In genomic region chr1:89108340-89108896, GRCm38 (mm10) we compare ENCODE assay signal across 10 mouse cellular contexts. TPM values are rescaled to one million over a fixed set of nuclear protein-coding genes. Genes with fewer than 3 reads are reported as not detected.
A peak's percentile ranks its signal among the peaks of the same experiment; 100 is the strongest.
DNase-seq lines count a peak whose midpoint lies in the region; ATAC-seq and TF ChIP-seq lines count a peak whose summit lies in the region.
"Had no signal": no experiment of that assay in that cellular context is flagged by ENCODE, and none has a peak within 500 bp of the region (broad histone marks: within the 10 kb centered on the region; RNA-seq: fewer than 3 reads in every experiment).

No protein-coding gene starts in this region.

- H3K9ac ChIP-seq in forebrain, embryonic 16.5 days (replicated peaks; ENCODE audit: low read depth, low read length): no peak overlapping the region
- H3K9ac ChIP-seq in forebrain, embryonic 13.5 days: no peak overlapping the region
- H3K9ac ChIP-seq in heart, embryonic 15.5 days: peak overlapping the region; percentile 29; the same call in 1 of the 2 replicates
- H3K9ac ChIP-seq in limb, embryonic 14.5 days (ENCODE audit: low read depth, low read length, severe bottlenecking): peak overlapping the region; percentile 29; the same call in 1 of the 2 replicates
- no peak overlapping the region for H3K9ac ChIP-seq in neural tube, embryonic 11.5 days (ENCODE audit: low read length)
- H3K9ac ChIP-seq: midbrain, embryonic 12.5 days had no signal

- H3K36me3 ChIP-seq in forebrain, embryonic 16.5 days (ENCODE audit: control insufficient read depth, insufficient read depth): no peaks in the 10 kb centered on the region
- H3K36me3 ChIP-seq in forebrain, embryonic 13.5 days (ENCODE audit: poor library complexity, severe bottlenecking): 0 out of 2 replicates have a peak, but pooled peaks cover 3% of the 10 kb centered on the region
- H3K36me3 ChIP-seq in heart, embryonic 15.5 days: no peaks in the 10 kb centered on the region
- H3K36me3 ChIP-seq in limb, embryonic 14.5 days (ENCODE audit: control insufficient read depth, insufficient read depth, low read length): no peaks in the 10 kb centered on the region
- no peaks in the 10 kb centered on the region for H3K36me3 ChIP-seq in neural tube, embryonic 11.5 days (ENCODE audit: control insufficient read depth, insufficient read depth, low read length)

- H3K27ac ChIP-seq in forebrain, embryonic 16.5 days (ENCODE audit: low read length): no peak overlapping the region
- H3K27ac ChIP-seq in forebrain, embryonic 13.5 days: no peak overlapping the region
- peak overlapping the region; percentile 90 for H3K27ac ChIP-seq in heart, embryonic 15.5 days
- peak overlapping the region; percentile 53 for H3K27ac ChIP-seq in limb, embryonic 14.5 days (replicated peaks; ENCODE audit: low read depth, low read length)
- H3K27ac ChIP-seq in neural tube, embryonic 11.5 days (ENCODE audit: low read depth, low read length): peak overlapping the region; percentile 35; the same call in 1 of the 2 replicates
- H3K27ac ChIP-seq: midbrain, embryonic 12.5 days had no signal

- peaks cover 8% of the 10 kb centered on the region for H3K4me1 ChIP-seq in forebrain, embryonic 16.5 days (replicated peaks; ENCODE audit: control insufficient read depth, insufficient read depth, low read length)
- H3K4me1 ChIP-seq in forebrain, embryonic 13.5 days: peaks cover 51% of the 10 kb centered on the region
- peaks cover 87% of the 10 kb centered on the region for H3K4me1 ChIP-seq in heart, embryonic 15.5 days (replicated peaks)
- peaks cover 58% of the 10 kb centered on the region for H3K4me1 ChIP-seq in limb, embryonic 14.5 days (ENCODE audit: control insufficient read depth, insufficient read depth, low read length)
- peaks cover 23% of the 10 kb centered on the region for H3K4me1 ChIP-seq in neural tube, embryonic 11.5 days (ENCODE audit: control insufficient read depth, insufficient read depth, low read length)

- H3K4me3 ChIP-seq in forebrain, embryonic 16.5 days (replicated peaks; ENCODE audit: low read length): no peak overlapping the region
- no peak overlapping the region for H3K4me3 ChIP-seq in forebrain, embryonic 13.5 days
- H3K4me3 ChIP-seq in heart, embryonic 15.5 days: no peak overlapping the region
- no peak overlapping the region for H3K4me3 ChIP-seq in limb, embryonic 14.5 days (replicated peaks; ENCODE audit: low read length)
- H3K4me3 ChIP-seq in neural tube, embryonic 11.5 days (ENCODE audit: low read depth, low read length): no peak overlapping the region
- H3K4me3 ChIP-seq: midbrain, embryonic 12.5 days had no signal

- 0 out of 2 replicates have a peak, but pooled peaks have one; percentile 31 for ATAC-seq in forebrain, embryonic 16.5 days
- ATAC-seq in forebrain, embryonic 13.5 days: no peak
- peak; percentile 45 for ATAC-seq in heart, embryonic 15.5 days (replicated peaks; ENCODE audit: insufficient number of reproducible peaks, insufficient read depth, low FRiP score, low read depth)
- ATAC-seq in limb, embryonic 14.5 days (ENCODE audit: low FRiP score, low read depth): no peak; the same call in 1 of the 2 replicates
- no peak for ATAC-seq in neural tube, embryonic 11.5 days (ENCODE audit: insufficient read depth, low FRiP score, low TSS enrichment)

- DNase-seq in ES-CJ7 (ENCODE audit: low read depth, low spot score): peak; percentile 63
- no peak for DNase-seq in limb, embryonic 14.5 days (ENCODE audit: low spot score)
- DNase-seq in neural tube, embryonic 11.5 days (ENCODE audit: low spot score): no peak
- no peak for DNase-seq in gastrocnemius, postnatal 4 days (ENCODE audit: low spot score in 2 of 2)
- no peak for DNase-seq in right cerebral cortex, adult 18-20 months

- no peak for TF ChIP-seq POLR2A in limb, embryonic 14.5 days (IDR thresholded peaks at IDR 0.05; ENCODE audit: borderline replicate concordance, extremely low read depth, insufficient read depth, insufficient read length)

- 27% methylated on average over 6 of the region's 6 CpGs for WGBS in forebrain, embryonic 16.5 days
- WGBS in forebrain, embryonic 13.5 days: 33% methylated on average over 6 of the region's 6 CpGs
- WGBS in heart, embryonic 15.5 days: 11% methylated on average over 6 of the region's 6 CpGs
- 17% methylated on average over 6 of the region's 6 CpGs for WGBS in limb, embryonic 14.5 days
- 24% methylated on average over 6 of the region's 6 CpGs for whole genome bisulfite sequencing in neural tube, embryonic 11.5 days

- H3K9me3 ChIP-seq in forebrain, embryonic 16.5 days (ENCODE audit: control insufficient read depth, low read length): no peaks in the 10 kb centered on the region
- H3K9me3 ChIP-seq in forebrain, embryonic 13.5 days (replicated peaks): no peaks in the 10 kb centered on the region
- H3K9me3 ChIP-seq in heart, embryonic 15.5 days (replicated peaks): no peaks in the 10 kb centered on the region
- H3K9me3 ChIP-seq in limb, embryonic 14.5 days (ENCODE audit: control insufficient read depth, low read length): no peaks in the 10 kb centered on the region
- H3K9me3 ChIP-seq in neural tube, embryonic 11.5 days (ENCODE audit: control insufficient read depth, low read length): no peaks in the 10 kb centered on the region
- H3K9me3 ChIP-seq: midbrain, embryonic 12.5 days had no signal

- no peak overlapping the region for H3K4me2 ChIP-seq in forebrain, embryonic 16.5 days (ENCODE audit: low read length)
- H3K4me2 ChIP-seq in forebrain, embryonic 13.5 days: no peak overlapping the region
- H3K4me2 ChIP-seq in heart, embryonic 15.5 days: peak overlapping the region; percentile 28; the same call in 1 of the 2 replicates
- H3K4me2 ChIP-seq in limb, embryonic 14.5 days (replicated peaks; ENCODE audit: low read depth, low read length, severe bottlenecking): 0 out of 2 replicates have a peak overlapping the region, but pooled peaks have one; percentile 14
- H3K4me2 ChIP-seq in neural tube, embryonic 11.5 days (ENCODE audit: low read depth): no peak overlapping the region
- H3K4me2 ChIP-seq: midbrain, embryonic 12.5 days had no signal

- no peaks in the 10 kb centered on the region for H3K27me3 ChIP-seq in forebrain, embryonic 16.5 days (replicated peaks; ENCODE audit: control insufficient read depth, insufficient read depth, low read length)
- H3K27me3 ChIP-seq in forebrain, embryonic 13.5 days: no peaks in the 10 kb centered on the region
- H3K27me3 ChIP-seq in heart, embryonic 15.5 days: no peaks in the 10 kb centered on the region
- no peaks in the 10 kb centered on the region for H3K27me3 ChIP-seq in limb, embryonic 14.5 days (ENCODE audit: control insufficient read depth, insufficient read depth, low read length)
- no peaks in the 10 kb centered on the region for H3K27me3 ChIP-seq in neural tube, embryonic 11.5 days (ENCODE audit: control insufficient read depth, insufficient read depth, low read length)
- H3K27me3 ChIP-seq: midbrain, embryonic 12.5 days had no signal

RNA-seq across cellular contexts. Expression of gene Sh3bp4, which starts 38.2 kb away (rescaled TPM):
- polyA plus RNA-seq in forebrain, embryonic 16.5 days (2015; fragmentation: Nextera tagmentation; extraction: Ambion mirVana): 20.6 and 22.2 TPM in 2 replicates
- polyA plus RNA-seq in forebrain, embryonic 13.5 days (2015; fragmentation: Nextera tagmentation; extraction: Ambion mirVana): 16.1 and 18.4 TPM in 2 replicates
- polyA plus RNA-seq in heart, embryonic 15.5 days (2015; fragmentation: Nextera tagmentation; extraction: Ambion mirVana): 21.2 and 21.7 TPM in 2 replicates
- polyA plus RNA-seq in limb, embryonic 14.5 days (2012; rRNA removed): 20.8 and 26.5 TPM in 2 replicates
- 20.4 and 21.2 TPM in 2 replicates for polyA plus RNA-seq in limb, embryonic 14.5 days (2014; fragmentation: Nextera tagmentation; extraction: Ambion mirVana)
- 31.0 and 35.9 TPM in 2 replicates for polyA plus RNA-seq in neural tube, embryonic 11.5 days (2014; fragmentation: Nextera tagmentation; extraction: Ambion mirVana)
- total RNA-seq in gastrocnemius, postnatal 4 days (2021): 10 to 100 TPM; 16.8 to 17.1 TPM
- total RNA-seq: MEL had no signal

Comparison
In these comparisons a context has a peak if more than half of its experiments do, and no peak if none do; other contexts are left out.
1. ATAC-seq: peak in forebrain, embryonic 16.5 days (single experiment) and heart, embryonic 15.5 days (single experiment); none in forebrain, embryonic 13.5 days (single experiment), limb, embryonic 14.5 days (single experiment) and neural tube, embryonic 11.5 days (single experiment).
2. H3K27ac ChIP-seq: peak in heart, embryonic 15.5 days (single experiment), limb, embryonic 14.5 days (single experiment) and neural tube, embryonic 11.5 days (single experiment); none in forebrain, embryonic 16.5 days (single experiment) and forebrain, embryonic 13.5 days (single experiment).
3. H3K4me2 ChIP-seq: peak in heart, embryonic 15.5 days (single experiment) and limb, embryonic 14.5 days (single experiment); none in forebrain, embryonic 16.5 days (single experiment), forebrain, embryonic 13.5 days (single experiment) and neural tube, embryonic 11.5 days (single experiment).
4. H3K9ac ChIP-seq: peak in heart, embryonic 15.5 days (single experiment) and limb, embryonic 14.5 days (single experiment); none in forebrain, embryonic 16.5 days (single experiment), forebrain, embryonic 13.5 days (single experiment) and neural tube, embryonic 11.5 days (single experiment).